Mouse (Mus musculus): ENCODE results near the gene Igf2. TPM values are rescaled to one million over a fixed set of nuclear protein-coding genes. Genes with fewer than 3 reads are reported as not detected.

The Igf2 gene
- total and polyA plus RNA-seq, 2 experiments from 2014 or later = 213 to 380 TPM

- Histone ChIP-seq H3K4me1 (ENCODE audit: insufficient read depth, low read length) (no peaks in the 10 kb centered on the region), H3K9me3 (ENCODE audit: low read length) (no peaks in the 10 kb centered on the region), H3K27me3 (ENCODE audit: insufficient read depth, low read length) (no peaks in the 10 kb centered on the region), H3K9ac (replicated peaks; ENCODE audit: low read length, poor library complexity, severe bottlenecking) (no peak overlapping the region), H3K36me3 (ENCODE audit: insufficient read depth, low read length) (no peaks in the 10 kb centered on the region), H3K27ac (ENCODE audit: low read depth, low read length) (no peak overlapping the region), H3K4me3 (ENCODE audit: low read depth, low read length) (no peak overlapping the region), H3K4me2 (ENCODE audit: low read depth, low read length, poor library complexity, severe bottlenecking) (no peak overlapping the region)
- DNase-seq (ENCODE audit: low spot score) = no peak
- no peak for ATAC-seq (ENCODE audit: low FRiP score)
- no peak for TF ChIP-seq CTCF (IDR thresholded peaks at IDR 0.05)
- 69% methylated on average over 6 of the region's 6 CpGs for WGBS
Observed at GRCm38 (mm10) chr7:142675141-142675540, 8.5 kb upstream of the Igf2 start.

- ATAC-seq (ENCODE audit: low FRiP score) = no peak
- H3K27ac ChIP-seq (ENCODE audit: low read depth, low read length) = no peak overlapping the region
- 8% methylated on average over 4 of the region's 4 CpGs for WGBS
- no peaks in the 10 kb centered on the region for H3K36me3 ChIP-seq (ENCODE audit: insufficient read depth, low read length)
- H3K9ac ChIP-seq (replicated peaks; ENCODE audit: low read length, poor library complexity, severe bottlenecking) = no peak overlapping the region
- H3K4me3 ChIP-seq (ENCODE audit: low read depth, low read length) = no peak overlapping the region
- peak; percentile 96 for TF ChIP-seq CTCF (IDR thresholded peaks at IDR 0.05)
- DNase-seq (ENCODE audit: low spot score) = peak; percentile 72
- no peak overlapping the region for H3K4me2 ChIP-seq (ENCODE audit: low read depth, low read length, poor library complexity, severe bottlenecking)
- no peaks in the 10 kb centered on the region for H3K9me3 ChIP-seq (ENCODE audit: low read length)
- H3K27me3 ChIP-seq (ENCODE audit: insufficient read depth, low read length) = no peaks in the 10 kb centered on the region
- H3K4me1 ChIP-seq (ENCODE audit: insufficient read depth, low read length) = no peaks in the 10 kb centered on the region
Observed at GRCm38 (mm10) chr7:142672120-142672519, 5.5 kb upstream of the Igf2 start.

GRCm38 (mm10) chr7:142671067-142671466, 4.5 kb upstream of the Igf2 start:
- Histone ChIP-seq H3K27ac (ENCODE audit: low read depth, low read length) (no peak overlapping the region), H3K4me1 (ENCODE audit: insufficient read depth, low read length) (no peaks in the 10 kb centered on the region), H3K27me3 (ENCODE audit: insufficient read depth, low read length) (0 out of 2 replicates have a peak, but pooled peaks cover 9% of the 10 kb centered on the region), H3K9ac (replicated peaks; ENCODE audit: low read length, poor library complexity, severe bottlenecking) (no peak overlapping the region), H3K9me3 (ENCODE audit: low read length) (no peaks in the 10 kb centered on the region), H3K36me3 (ENCODE audit: insufficient read depth, low read length) (no peaks in the 10 kb centered on the region), H3K4me3 (ENCODE audit: low read depth, low read length) (no peak overlapping the region), H3K4me2 (ENCODE audit: low read depth, low read length, poor library complexity, severe bottlenecking) (no peak overlapping the region)
- 95% methylated on average over 1 of the region's 1 CpGs for WGBS
- no peak for ATAC-seq (ENCODE audit: low FRiP score)
- DNase-seq (ENCODE audit: low spot score) = peak; percentile 42
- peak; percentile 55 for TF ChIP-seq CTCF (IDR thresholded peaks at IDR 0.05)

GRCm38 (mm10) chr7:142669751-142670625, 3.4 kb upstream of the Igf2 start, which contains the start of gene Gm49394:
Gene Gm49394 (minus strand): TSS chr7:142669942.
- no peaks in the 10 kb centered on the region for H3K4me1 ChIP-seq (ENCODE audit: insufficient read depth, low read length)
- DNase-seq (ENCODE audit: low spot score) (no peak), ATAC-seq (ENCODE audit: low FRiP score) (no peak)
- H3K4me2 ChIP-seq (ENCODE audit: low read depth, low read length, poor library complexity, severe bottlenecking) = no peak within 1 kb of the TSS
- no peaks in the 10 kb centered on the region for H3K36me3 ChIP-seq (ENCODE audit: insufficient read depth, low read length)
- no peaks in the 10 kb centered on the region for H3K9me3 ChIP-seq (ENCODE audit: low read length)
- TF ChIP-seq CTCF (IDR thresholded peaks at IDR 0.05) = no peak
- H3K27me3 ChIP-seq (ENCODE audit: insufficient read depth, low read length) = peaks cover 17% of the 10 kb centered on the region
- H3K9ac ChIP-seq (replicated peaks; ENCODE audit: low read length, poor library complexity, severe bottlenecking) = no peak within 1 kb of the TSS
- no peak within 1 kb of the TSS for H3K27ac ChIP-seq (ENCODE audit: low read depth, low read length)
- WGBS = 86% methylated on average over 23 of the region's 23 CpGs
- no peak within 1 kb of the TSS for H3K4me3 ChIP-seq (ENCODE audit: low read depth, low read length)

GRCm38 (mm10) chr7:142668328-142668727, 1.7 kb upstream of the Igf2 start:
- Histone ChIP-seq H3K4me3 (ENCODE audit: low read depth, low read length) (no peak overlapping the region), H3K27me3 (ENCODE audit: insufficient read depth, low read length) (peaks cover 30% of the 10 kb centered on the region), H3K27ac (ENCODE audit: low read depth, low read length) (no peak overlapping the region), H3K9me3 (ENCODE audit: low read length) (no peaks in the 10 kb centered on the region), H3K4me1 (ENCODE audit: insufficient read depth, low read length) (no peaks in the 10 kb centered on the region), H3K9ac (replicated peaks; ENCODE audit: low read length, poor library complexity, severe bottlenecking) (no peak overlapping the region), H3K36me3 (ENCODE audit: insufficient read depth, low read length) (no peaks in the 10 kb centered on the region), H3K4me2 (ENCODE audit: low read depth, low read length, poor library complexity, severe bottlenecking) (no peak overlapping the region)
- TF ChIP-seq CTCF (IDR thresholded peaks at IDR 0.05) = no peak
- DNase-seq (ENCODE audit: low spot score) (peak; percentile 39), ATAC-seq (ENCODE audit: low FRiP score) (no peak)
- whole genome bisulfite sequencing = 85% methylated on average over 1 of the region's 1 CpGs

GRCm38 (mm10) chr7:142667521-142667920, 905 bp upstream of the Igf2 start:
- TF ChIP-seq CTCF (IDR thresholded peaks at IDR 0.05) = no peak
- DNase-seq (ENCODE audit: low spot score) (no peak), ATAC-seq (ENCODE audit: low FRiP score) (no peak)
- H3K4me2 ChIP-seq (ENCODE audit: low read depth, low read length, poor library complexity, severe bottlenecking) = no peak overlapping the region
- no peak overlapping the region for H3K4me3 ChIP-seq (ENCODE audit: low read depth, low read length)
- no peaks in the 10 kb centered on the region for H3K9me3 ChIP-seq (ENCODE audit: low read length)
- no peaks in the 10 kb centered on the region for H3K4me1 ChIP-seq (ENCODE audit: insufficient read depth, low read length)
- no peak overlapping the region for H3K9ac ChIP-seq (replicated peaks; ENCODE audit: low read length, poor library complexity, severe bottlenecking)
- H3K36me3 ChIP-seq (ENCODE audit: insufficient read depth, low read length) = no peaks in the 10 kb centered on the region
- WGBS = 94% methylated on average over 18 of the region's 18 CpGs
- no peak overlapping the region for H3K27ac ChIP-seq (ENCODE audit: low read depth, low read length)
- H3K27me3 ChIP-seq (ENCODE audit: insufficient read depth, low read length) = peaks cover 38% of the 10 kb centered on the region

Data from midbrain, postnatal 0 days (tissue).